Mouse (Mus musculus): ENCODE measurements around the gene Stk35. TPM values are rescaled to one million over a fixed set of nuclear protein-coding genes. Genes with fewer than 3 reads are reported as not detected.
"Not testable (repeated sequence)": the region's sequence is repeated elsewhere in the genome, so short reads cannot be mapped to it uniquely, and the experiment has no call there.

The Stk35 gene
- polyA plus RNA-seq, 1 experiment = 35.5 TPM

DNA sequence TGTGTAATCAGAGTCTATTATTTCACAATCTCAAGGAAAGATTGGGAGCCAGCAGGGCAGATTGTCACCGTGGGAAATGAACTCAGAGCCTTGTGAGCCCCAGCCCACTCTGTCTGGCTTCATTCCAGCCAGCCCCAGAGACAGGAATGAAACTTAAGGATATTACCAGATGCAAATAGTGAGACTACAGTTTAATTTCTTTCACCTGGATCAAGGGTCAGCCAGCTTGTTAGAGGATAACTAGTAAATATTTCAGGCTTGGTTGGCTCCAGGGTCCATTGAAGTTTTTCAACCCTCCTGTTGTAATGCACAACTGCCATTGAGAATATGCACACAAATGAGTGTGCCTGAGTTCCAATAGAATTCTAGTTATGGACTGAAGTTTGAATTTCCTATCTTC is 36.6 kb downstream of the Stk35 start:
- H3K4me1 ChIP-seq (ENCODE audit: control insufficient read depth, insufficient read depth, low read length) = no peaks in the 10 kb centered on the region
- H3K27me3 ChIP-seq (ENCODE audit: control insufficient read depth, insufficient read depth, low read length, poor library complexity, severe bottlenecking) = no peaks in the 10 kb centered on the region
- no peak overlapping the region for H3K9ac ChIP-seq (ENCODE audit: low read depth, poor library complexity, severe bottlenecking)
- no peak for TF ChIP-seq EP300 (IDR thresholded peaks at IDR 0.05; ENCODE audit: insufficient read depth, low read depth, low read length)
- H3K9me3 ChIP-seq (replicated peaks; ENCODE audit: control insufficient read depth, insufficient read depth, low read length, poor library complexity, severe bottlenecking) = no peaks in the 10 kb centered on the region
- no peak overlapping the region for H3K4me3 ChIP-seq (ENCODE audit: low read depth, low read length)
- no peaks in the 10 kb centered on the region for H3K36me3 ChIP-seq (ENCODE audit: control insufficient read depth, insufficient read depth, low read length, poor library complexity, severe bottlenecking)
- H3K27ac ChIP-seq (ENCODE audit: insufficient read depth, low read length) = no peak overlapping the region

DNA sequence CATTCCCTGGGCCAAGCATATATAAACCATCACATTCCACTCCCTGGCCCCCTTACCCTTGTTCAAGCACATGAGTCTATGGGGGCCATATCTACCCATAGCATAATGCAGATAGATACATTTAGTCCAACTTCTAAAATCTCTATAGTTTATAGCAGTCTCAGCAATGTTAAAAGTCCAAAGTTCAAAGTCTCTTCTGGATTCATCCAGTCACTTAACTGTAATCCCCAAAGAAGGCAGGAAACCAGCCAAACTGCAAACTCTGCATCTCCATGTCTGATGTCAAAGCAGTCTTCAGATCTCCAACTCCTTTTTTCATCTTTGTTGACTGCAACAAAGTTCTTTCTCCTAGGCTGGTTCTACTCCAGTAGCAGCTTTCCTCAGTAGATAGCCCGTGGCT is 38.0 kb downstream of the Stk35 start:
- Histone ChIP-seq H3K27me3 (ENCODE audit: control insufficient read depth, insufficient read depth, low read length, poor library complexity, severe bottlenecking) (no peaks in the 10 kb centered on the region), H3K4me3 (ENCODE audit: low read depth, low read length) (no peak overlapping the region), H3K4me1 (ENCODE audit: control insufficient read depth, insufficient read depth, low read length) (no peaks in the 10 kb centered on the region), H3K27ac (ENCODE audit: insufficient read depth, low read length) (no peak overlapping the region), H3K9ac (ENCODE audit: low read depth, poor library complexity, severe bottlenecking) (no peak overlapping the region), H3K9me3 (replicated peaks; ENCODE audit: control insufficient read depth, insufficient read depth, low read length, poor library complexity, severe bottlenecking) (no peaks in the 10 kb centered on the region), H3K36me3 (ENCODE audit: control insufficient read depth, insufficient read depth, low read length, poor library complexity, severe bottlenecking) (no peaks in the 10 kb centered on the region)
- TF ChIP-seq EP300 (IDR thresholded peaks at IDR 0.05; ENCODE audit: insufficient read depth, low read depth, low read length) = no peak
- TF ChIP-seq POLR2A (IDR thresholded peaks at IDR 0.05; ENCODE audit: insufficient read depth, low read length) = no peak
- TF ChIP-seq CTCF (IDR thresholded peaks at IDR 0.05; ENCODE audit: low read depth, low read length) = no peak

GRCm38 (mm10) chr2:129845826-129846225 is 45.5 kb downstream of the Stk35 start:
- no peaks in the 10 kb centered on the region for H3K4me1 ChIP-seq (ENCODE audit: control insufficient read depth, insufficient read depth, low read length)
- no peaks in the 10 kb centered on the region for H3K27me3 ChIP-seq (ENCODE audit: control insufficient read depth, insufficient read depth, low read length, poor library complexity, severe bottlenecking)
- H3K27ac ChIP-seq (ENCODE audit: insufficient read depth, low read length) = no peak overlapping the region
- no peaks in the 10 kb centered on the region for H3K9me3 ChIP-seq (replicated peaks; ENCODE audit: control insufficient read depth, insufficient read depth, low read length, poor library complexity, severe bottlenecking)
- H3K4me3 ChIP-seq (ENCODE audit: low read depth, low read length) = no peak overlapping the region
- no peak overlapping the region for H3K9ac ChIP-seq (ENCODE audit: low read depth, poor library complexity, severe bottlenecking)
- TF ChIP-seq CTCF (IDR thresholded peaks at IDR 0.05; ENCODE audit: low read depth, low read length) = no peak
- no peak for TF ChIP-seq EP300 (IDR thresholded peaks at IDR 0.05; ENCODE audit: insufficient read depth, low read depth, low read length)
- TF ChIP-seq POLR2A (IDR thresholded peaks at IDR 0.05; ENCODE audit: insufficient read depth, low read length) = no peak
- H3K36me3 ChIP-seq (ENCODE audit: control insufficient read depth, insufficient read depth, low read length, poor library complexity, severe bottlenecking) = no peaks in the 10 kb centered on the region

DNA sequence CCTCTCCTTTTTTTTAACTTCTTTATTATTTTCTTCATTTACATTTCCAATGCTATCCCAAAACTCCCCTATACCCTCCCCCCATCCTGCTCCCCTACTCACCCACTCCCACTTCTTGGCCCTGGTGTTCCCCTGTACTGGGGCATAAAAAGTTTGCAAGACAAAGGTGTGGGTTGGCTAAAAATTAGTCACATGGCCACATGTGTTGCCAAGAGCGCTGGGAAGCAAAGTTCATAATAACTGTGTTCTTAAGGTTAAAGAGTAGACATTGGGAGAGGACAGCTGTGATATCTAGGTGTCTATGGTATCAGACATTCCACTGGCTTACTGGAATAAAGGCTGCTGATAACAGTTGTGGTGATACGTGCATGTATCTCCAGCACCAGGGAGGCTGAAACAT is 46.2 kb downstream of the Stk35 start:
- Histone ChIP-seq H3K4me3 (ENCODE audit: low read depth, low read length) (no peak overlapping the region), H3K27ac (ENCODE audit: insufficient read depth, low read length) (no peak overlapping the region), H3K27me3 (ENCODE audit: control insufficient read depth, insufficient read depth, low read length, poor library complexity, severe bottlenecking) (no peaks in the 10 kb centered on the region; the same call in 1 of the 2 replicates), H3K36me3 (ENCODE audit: control insufficient read depth, insufficient read depth, low read length, poor library complexity, severe bottlenecking) (no peaks in the 10 kb centered on the region), H3K9me3 (replicated peaks; ENCODE audit: control insufficient read depth, insufficient read depth, low read length, poor library complexity, severe bottlenecking) (no peaks in the 10 kb centered on the region), H3K4me1 (ENCODE audit: control insufficient read depth, insufficient read depth, low read length) (no peaks in the 10 kb centered on the region), H3K9ac (ENCODE audit: low read depth, poor library complexity, severe bottlenecking) (no peak overlapping the region)
- no peak for TF ChIP-seq POLR2A (IDR thresholded peaks at IDR 0.05; ENCODE audit: insufficient read depth, low read length)
- TF ChIP-seq CTCF (IDR thresholded peaks at IDR 0.05; ENCODE audit: low read depth, low read length) = no peak
- TF ChIP-seq EP300 (IDR thresholded peaks at IDR 0.05; ENCODE audit: insufficient read depth, low read depth, low read length) = no peak

DNA sequence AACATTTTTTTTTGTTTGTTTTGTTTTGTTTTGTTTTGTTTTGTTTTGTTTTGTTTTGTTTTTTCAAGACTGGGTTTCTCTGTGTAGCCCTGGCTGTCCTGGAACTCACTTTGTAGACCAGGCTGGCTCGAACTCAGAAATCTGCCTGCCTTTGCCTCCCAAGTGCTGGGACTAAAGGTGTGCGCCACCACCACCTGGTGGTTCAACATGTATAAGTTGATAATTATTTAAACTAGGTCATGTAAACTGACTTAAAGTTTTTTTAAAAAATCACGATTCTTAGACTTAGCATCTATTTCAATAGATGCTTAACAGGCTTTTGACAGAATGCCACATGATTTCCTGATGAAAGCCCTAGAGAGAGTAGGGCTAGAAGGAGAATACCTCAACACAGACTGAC is 48.8 kb downstream of the Stk35 start:
- H3K4me1 ChIP-seq (ENCODE audit: control insufficient read depth, insufficient read depth, low read length); H3K27me3 ChIP-seq (ENCODE audit: control insufficient read depth, insufficient read depth, low read length, poor library complexity, severe bottlenecking); H3K36me3 ChIP-seq (ENCODE audit: control insufficient read depth, insufficient read depth, low read length, poor library complexity, severe bottlenecking); H3K9ac ChIP-seq (ENCODE audit: low read depth, poor library complexity, severe bottlenecking); H3K27ac ChIP-seq (ENCODE audit: insufficient read depth, low read length); H3K4me3 ChIP-seq (ENCODE audit: low read depth, low read length); H3K9me3 ChIP-seq (replicated peaks; ENCODE audit: control insufficient read depth, insufficient read depth, low read length, poor library complexity, severe bottlenecking): not testable (repeated sequence)
- peak; percentile 1 for TF ChIP-seq CTCF (IDR thresholded peaks at IDR 0.05; ENCODE audit: low read depth, low read length)

GRCm38 (mm10) chr2:129851512-129851911 is 51.2 kb downstream of the Stk35 start:
- no peaks in the 10 kb centered on the region for H3K4me1 ChIP-seq (ENCODE audit: control insufficient read depth, insufficient read depth, low read length)
- H3K9ac ChIP-seq (ENCODE audit: low read depth, poor library complexity, severe bottlenecking) = no peak overlapping the region
- H3K36me3 ChIP-seq (ENCODE audit: control insufficient read depth, insufficient read depth, low read length, poor library complexity, severe bottlenecking) = no peaks in the 10 kb centered on the region
- H3K27ac ChIP-seq (ENCODE audit: insufficient read depth, low read length) = no peak overlapping the region
- TF ChIP-seq CTCF (IDR thresholded peaks at IDR 0.05; ENCODE audit: low read depth, low read length) = no peak
- TF ChIP-seq EP300 (IDR thresholded peaks at IDR 0.05; ENCODE audit: insufficient read depth, low read depth, low read length) = no peak
- TF ChIP-seq POLR2A (IDR thresholded peaks at IDR 0.05; ENCODE audit: insufficient read depth, low read length) = no peak
- H3K4me3 ChIP-seq (ENCODE audit: low read depth, low read length) = no peak overlapping the region
- no peaks in the 10 kb centered on the region for H3K9me3 ChIP-seq (replicated peaks; ENCODE audit: control insufficient read depth, insufficient read depth, low read length, poor library complexity, severe bottlenecking)
- no peaks in the 10 kb centered on the region; the same call in 1 of the 2 replicates for H3K27me3 ChIP-seq (ENCODE audit: control insufficient read depth, insufficient read depth, low read length, poor library complexity, severe bottlenecking)

Measured in ES-Bruce4 (cell line).